Mouse (Mus musculus) adrenal gland, adult (tissue): ENCODE results near the gene Macf1.
A peak's percentile ranks its signal among the peaks of the same experiment; 100 is the strongest.
"Not testable (repeated sequence)": the region's sequence is repeated elsewhere in the genome, so short reads cannot be mapped to it uniquely, and the experiment has no call there.

ENCODE experiments used
- DNase-seq, 2 experiments: peaks; one replicate each; pipeline ENCODE4 v3.0.0; 2022 to 2023; ENCODE audit warnings: low spot score in 1 of 2; ENCODE audit not compliant: inconsistent age in 2 of 2

Macf1 gene

GRCm38 (mm10) chr4:123558496-123558895 is 125.7 kb downstream of the Macf1 start:
- no peak for DNase-seq

GRCm38 (mm10) chr4:123555251-123555650 is 128.9 kb downstream of the Macf1 start:
- DNase-seq = no peak

- DNase-seq = no peak
These were observed 131.5 kb downstream of the Macf1 start for GRCm38 (mm10) chr4:123552689-123553088.

GRCm38 (mm10) chr4:123548317-123548716 is 135.8 kb downstream of the Macf1 start:
- no peak for DNase-seq

GRCm38 (mm10) chr4:123543691-123544090 is 140.5 kb downstream of the Macf1 start:
- no peak for DNase-seq

GRCm38 (mm10) chr4:123535271-123535670 is 148.9 kb downstream of the Macf1 start:
- DNase-seq = peak; percentile 59 to 87

- DNase-seq = no peak
These were observed 152.2 kb downstream of the Macf1 start for GRCm38 (mm10) chr4:123532001-123532400.

GRCm38 (mm10) chr4:123530976-123531375 is 153.2 kb downstream of the Macf1 start:
- no peak for DNase-seq

- peak; percentile 18 to 65 for DNase-seq
These were observed 154.9 kb downstream of the Macf1 start for GRCm38 (mm10) chr4:123529230-123529629.

- DNase-seq = peak; percentile 34 to 73
These were observed 156.6 kb downstream of the Macf1 start for GRCm38 (mm10) chr4:123527607-123528010.

- peak in 1 of 2 experiments; percentile 11 for DNase-seq
These were observed 157.3 kb downstream of the Macf1 start for GRCm38 (mm10) chr4:123526779-123527280.

GRCm38 (mm10) chr4:123524746-123525145 is 159.4 kb downstream of the Macf1 start:
- no peak for DNase-seq

- not testable (repeated sequence) for DNase-seq
These were observed 164.0 kb downstream of the Macf1 start for GRCm38 (mm10) chr4:123520123-123520522.

GRCm38 (mm10) chr4:123515673-123516072 is 168.5 kb downstream of the Macf1 start:
- no peak for DNase-seq

GRCm38 (mm10) chr4:123510201-123510600 is 174.0 kb downstream of the Macf1 start:
- DNase-seq = no peak

- DNase-seq = no peak
These were observed 195.1 kb downstream of the Macf1 start for GRCm38 (mm10) chr4:123489086-123489485.

GRCm38 (mm10) chr4:123479991-123480390 is 204.2 kb downstream of the Macf1 start:
- DNase-seq = no peak

- DNase-seq = no peak
These were observed 205.3 kb downstream of the Macf1 start for GRCm38 (mm10) chr4:123478655-123479433.

GRCm38 (mm10) chr4:123465799-123466198 is 218.4 kb downstream of the Macf1 start:
- DNase-seq = no peak

GRCm38 (mm10) chr4:123460595-123461272 is 223.4 kb downstream of the Macf1 start:
- DNase-seq = no peak

- DNase-seq = no peak
These were observed 229.1 kb downstream of the Macf1 start for GRCm38 (mm10) chr4:123454871-123455640.
